20 mouse cellular contexts compared by ENCODE assay signal in the genomic region with DNA sequence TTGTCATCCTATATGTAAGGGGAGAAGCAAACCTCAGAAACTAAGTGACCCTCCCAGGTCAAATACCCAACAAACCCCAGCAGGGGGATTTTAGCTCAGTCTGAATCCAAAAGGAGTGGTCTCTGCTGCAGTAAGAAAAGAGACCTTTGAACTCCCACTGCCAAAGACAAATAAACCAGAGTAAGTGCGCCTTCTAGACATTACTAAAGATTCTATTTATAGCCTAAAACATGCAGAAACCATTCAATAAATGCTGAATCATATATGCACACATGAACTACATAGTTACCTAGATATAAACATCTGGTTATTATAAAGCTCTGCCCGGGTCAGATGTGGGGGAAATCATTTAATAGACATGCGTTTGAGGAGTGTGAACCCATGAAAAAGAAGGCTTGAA.
DNase-seq lines count a peak whose midpoint lies in the region; ATAC-seq and TF ChIP-seq lines count a peak whose summit lies in the region.
"Had no signal": no experiment of that assay in that cellular context is flagged by ENCODE, and none has a peak within 500 bp of the region (broad histone marks: within the 10 kb centered on the region; RNA-seq: fewer than 3 reads in every experiment).

No protein-coding gene starts in this region.

- no peak overlapping the region for H3K4me2 ChIP-seq in heart, embryonic 15.5 days
- no peak overlapping the region for H3K4me2 ChIP-seq in intestine, postnatal 0 days (replicated peaks; ENCODE audit: low read depth)
- H3K4me2 ChIP-seq: hindbrain, embryonic 13.5 days had no signal

- no peak overlapping the region for H3K4me3 ChIP-seq in heart, adult 2 months
- H3K4me3 ChIP-seq in heart, embryonic 15.5 days: no peak overlapping the region
- no peak overlapping the region for H3K4me3 ChIP-seq in embryonic fibroblast, embryonic 13.5 days (ENCODE audit: insufficient read depth, low read length)
- H3K4me3 ChIP-seq in intestine, postnatal 0 days (ENCODE audit: low read depth, low read length): no peak overlapping the region
- H3K4me3 ChIP-seq: embryonic facial prominence, embryonic 10.5 days; erythroblast, embryonic 14.5 days; forebrain, embryonic 10.5 days; hindbrain, embryonic 13.5 days had no signal

- intact Hi-C loops in heart, adult 2 months (cut with DNase I): no loop called here
- intact Hi-C loops in heart, postnatal 10 days (cut with DNase I): no loop called here
- intact Hi-C loops in heart, postnatal 14 days (cut with DNase I): no loop called here

- no peak for ATAC-seq in heart, embryonic 15.5 days (replicated peaks; ENCODE audit: insufficient number of reproducible peaks, insufficient read depth, low FRiP score, low read depth)
- ATAC-seq in intestine, postnatal 0 days: 0 out of 2 replicates have a peak, but pooled peaks have one; percentile 33
- ATAC-seq in megakaryocyte, adult 5-6 weeks (ENCODE audit: poor library complexity, severe bottlenecking): no peak
- ATAC-seq in megakaryocyte progenitor cell, adult 5-6 weeks (replicated peaks; ENCODE audit: poor library complexity): no peak
- ATAC-seq: forebrain, embryonic 14.5 days had no signal

- H3K9ac ChIP-seq in heart, adult 2 months (ENCODE audit: low read depth, low read length): no peak overlapping the region
- H3K9ac ChIP-seq in heart, embryonic 15.5 days: no peak overlapping the region
- no peak overlapping the region for H3K9ac ChIP-seq in intestine, postnatal 0 days (ENCODE audit: low read depth, low read length)
- H3K9ac ChIP-seq: hindbrain, embryonic 13.5 days had no signal

- H3K27me3 ChIP-seq in heart, adult 2 months (ENCODE audit: control insufficient read depth, insufficient read depth, low read length): no peaks in the 10 kb centered on the region
- H3K27me3 ChIP-seq in heart, embryonic 15.5 days: no peaks in the 10 kb centered on the region
- no peaks in the 10 kb centered on the region for H3K27me3 ChIP-seq in intestine, postnatal 0 days (replicated peaks; ENCODE audit: control insufficient read depth, insufficient read depth, low read length)
- H3K27me3 ChIP-seq: hindbrain, embryonic 13.5 days had no signal

- H3K36me3 ChIP-seq in heart, adult 2 months (ENCODE audit: control insufficient read depth, insufficient read depth, low read length): peaks cover 51% of the 10 kb centered on the region
- H3K36me3 ChIP-seq in heart, embryonic 15.5 days: no peaks in the 10 kb centered on the region
- H3K36me3 ChIP-seq in intestine, postnatal 0 days (ENCODE audit: control insufficient read depth, insufficient read depth): no peaks in the 10 kb centered on the region; the same call in 1 of the 2 replicates
- H3K36me3 ChIP-seq: embryonic facial prominence, embryonic 10.5 days; forebrain, embryonic 10.5 days; hindbrain, embryonic 13.5 days had no signal

- no peak for TF ChIP-seq POLR2A in heart, adult 2 months (IDR thresholded peaks at IDR 0.05; ENCODE audit: insufficient read depth, low read depth, low read length)
- no peak for TF ChIP-seq POLR2A in embryonic fibroblast, embryonic 13.5 days (IDR thresholded peaks at IDR 0.05; ENCODE audit: low read depth, low read length)

- peaks cover 42% of the 10 kb centered on the region for H3K4me1 ChIP-seq in heart, adult 2 months (ENCODE audit: control insufficient read depth, insufficient read depth, low read length)
- peaks cover 72% of the 10 kb centered on the region for H3K4me1 ChIP-seq in heart, embryonic 15.5 days (replicated peaks)
- H3K4me1 ChIP-seq in embryonic fibroblast, embryonic 13.5 days (ENCODE audit: control insufficient read depth, insufficient read depth, low read length): peaks cover 11% of the 10 kb centered on the region
- no peaks in the 10 kb centered on the region for H3K4me1 ChIP-seq in intestine, postnatal 0 days (replicated peaks; ENCODE audit: control insufficient read depth, insufficient read depth, low read length)

- no peak for TF ChIP-seq CTCF in heart, adult 2 months (IDR thresholded peaks at IDR 0.05)
- TF ChIP-seq CTCF in embryonic fibroblast, embryonic 13.5 days (IDR thresholded peaks at IDR 0.05; ENCODE audit: borderline replicate concordance, insufficient read depth, low read length): no peak
- no peak for TF ChIP-seq CTCF in intestine, postnatal 0 days (IDR thresholded peaks at IDR 0.05; ENCODE audit: low read depth)

- TF ChIP-seq EP300 in heart, adult 2 months (IDR thresholded peaks at IDR 0.05; ENCODE audit: insufficient read depth, low read depth, low read length): no peak

- H3K9me3 ChIP-seq in heart, embryonic 15.5 days (replicated peaks): no peaks in the 10 kb centered on the region
- no peaks in the 10 kb centered on the region for H3K9me3 ChIP-seq in intestine, postnatal 0 days (ENCODE audit: control insufficient read depth)
- H3K9me3 ChIP-seq: embryonic facial prominence, embryonic 10.5 days; forebrain, embryonic 10.5 days; hindbrain, embryonic 13.5 days had no signal

- no peak for DNase-seq in heart, adult 2 months
- DNase-seq in heart, postnatal 10 days: no peak
- DNase-seq in heart, postnatal 14 days: no peak
- DNase-seq: adrenal gland, postnatal 25 days; cerebellum, adult 2 months; cerebellum, postnatal 10 days; heart, adult 18-20 months; heart, postnatal 36 days; kidney, adult 11 months; kidney, adult 9 months had no signal

- peak overlapping the region; percentile 88 for H3K27ac ChIP-seq in heart, adult 2 months
- H3K27ac ChIP-seq in heart, embryonic 15.5 days: peak overlapping the region; percentile 31; the same call in 1 of the 2 replicates
- H3K27ac ChIP-seq in embryonic fibroblast, embryonic 13.5 days (ENCODE audit: insufficient read depth, low read length): peak overlapping the region; percentile 29; the same call in 1 of the 2 replicates
- H3K27ac ChIP-seq in intestine, postnatal 0 days (ENCODE audit: low read depth, low read length): no peak overlapping the region
- H3K27ac ChIP-seq: hindbrain, embryonic 13.5 days had no signal

- peaks cover 4% of the 10 kb centered on the region for H3K79me2 ChIP-seq in heart, adult 2 months (replicated peaks; ENCODE audit: control insufficient read depth, insufficient read depth, low read length)

- 53% methylated on average over 3 of the region's 3 CpGs for WGBS in heart, adult 2 months
- WGBS in heart, embryonic 15.5 days: 68% methylated on average over 3 of the region's 3 CpGs
- WGBS in intestine, postnatal 0 days: 32% methylated on average over 3 of the region's 3 CpGs
